Mouse (Mus musculus) brown adipose tissue, adult 24 weeks (tissue): ENCODE data around the gene Aqp8. TPM values are rescaled to one million over a fixed set of nuclear protein-coding genes. Genes with fewer than 3 reads are reported as not detected.

Experiments
- H3K27ac ChIP-seq: fragments of 200-500 bp; replicated peaks from 2 replicates; pipeline ENCODE4 v1.5.1; 2012; ENCODE audit warnings: low read depth, mild to moderate bottlenecking, low read length
- H3K4me1 ChIP-seq: fragments of 200-500 bp; 2 replicates; pipeline ENCODE4 v1.6.1; 2012; ENCODE audit warnings: low read length, mixed read lengths; ENCODE audit not compliant: control insufficient read depth, insufficient read depth, insufficient read length
- H3K4me3 ChIP-seq: fragments of 200-500 bp; 2 replicates; pipeline ENCODE4 v1.5.1; 2012; ENCODE audit warnings: low read depth, mild to moderate bottlenecking, low read length, moderate library complexity; ENCODE audit not compliant: insufficient read depth
- polyA plus RNA-seq: library from polyadenylated mRNA; stranded (reverse); fragments of >200 nt; gene quantifications from 2 replicates; pipeline ENCODE4 v1.2.4, GENCODE M21; 2012; ENCODE audit not compliant: missing spikeins, insufficient read depth, insufficient read length

Aqp8 gene
- not detected in 2 replicates for polyA plus RNA-seq

DNA sequence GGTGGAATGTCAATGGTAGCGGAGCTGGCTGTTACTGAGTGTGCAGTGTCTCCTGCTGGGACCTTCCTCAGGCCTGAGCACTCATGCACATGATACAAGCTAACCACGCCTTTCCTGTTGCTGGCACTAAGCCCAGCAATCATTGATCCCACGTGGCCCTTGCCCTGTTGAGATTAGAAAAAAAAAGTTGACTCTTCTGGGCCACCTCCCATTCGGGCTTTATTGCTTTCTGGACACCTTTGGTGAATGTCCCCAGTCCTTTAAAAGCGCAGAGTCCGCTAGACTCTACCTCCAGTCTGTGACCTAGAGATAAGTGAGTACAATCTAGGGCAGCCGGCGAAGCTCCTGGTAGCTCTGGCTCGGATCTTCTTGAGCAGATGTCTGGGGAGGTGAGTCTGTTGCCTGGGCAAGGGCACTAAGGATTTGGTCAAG, at the start of gene Aqp8:
Aqp8 (plus strand) TSS at position 222 of the 432 bp plus-strand sequence.
- no peaks in the 10 kb centered on the region for H3K4me1 ChIP-seq
- H3K27ac ChIP-seq: no peak within 1 kb of the TSS
- H3K4me3 ChIP-seq: no peak within 1 kb of the TSS

DNA sequence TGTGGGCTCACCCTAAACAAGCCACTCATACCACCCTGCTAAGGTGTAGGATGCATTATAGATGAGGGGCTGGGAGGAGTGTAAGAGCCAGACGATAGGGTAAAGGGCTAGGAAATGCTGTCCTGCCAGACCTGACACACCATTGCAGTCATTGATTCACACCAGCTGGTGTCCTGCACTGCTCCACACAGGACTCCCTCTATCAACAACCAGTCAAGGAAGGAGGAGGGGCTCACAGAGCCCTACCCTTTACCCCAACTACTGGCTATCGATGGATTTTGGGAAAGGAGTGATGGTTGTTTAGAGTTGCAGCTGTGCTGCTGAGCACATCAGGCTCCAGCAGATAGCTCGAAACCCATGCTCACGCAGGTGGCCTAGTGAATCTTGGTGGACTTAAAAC, 45.3 kb upstream of the Aqp8 start:
- H3K27ac ChIP-seq: no peak overlapping the region
- no peak overlapping the region for H3K4me3 ChIP-seq
- H3K4me1 ChIP-seq: no peaks in the 10 kb centered on the region

DNA sequence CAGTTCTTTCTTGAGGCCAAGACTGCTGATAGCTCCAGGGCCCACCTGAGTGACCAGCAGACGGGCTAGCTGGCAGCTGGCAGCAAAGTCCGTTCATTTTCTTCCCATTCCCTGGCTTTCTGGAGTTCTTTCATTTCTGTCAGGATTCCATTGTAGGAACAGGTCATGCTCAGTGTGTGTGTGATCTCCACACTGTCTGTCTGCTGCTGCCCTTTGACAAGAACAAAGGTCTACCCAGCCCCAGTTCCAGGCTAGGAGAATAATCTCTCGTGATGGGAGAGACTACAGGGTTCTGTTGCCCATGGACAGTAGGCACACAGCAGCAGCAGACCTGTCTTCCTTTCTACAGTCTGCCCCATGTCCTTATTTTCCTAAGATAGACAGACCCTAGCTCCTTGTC, 44.4 kb upstream of the Aqp8 start:
- Histone ChIP-seq H3K4me1 (no peaks in the 10 kb centered on the region), H3K27ac (no peak overlapping the region)

DNA sequence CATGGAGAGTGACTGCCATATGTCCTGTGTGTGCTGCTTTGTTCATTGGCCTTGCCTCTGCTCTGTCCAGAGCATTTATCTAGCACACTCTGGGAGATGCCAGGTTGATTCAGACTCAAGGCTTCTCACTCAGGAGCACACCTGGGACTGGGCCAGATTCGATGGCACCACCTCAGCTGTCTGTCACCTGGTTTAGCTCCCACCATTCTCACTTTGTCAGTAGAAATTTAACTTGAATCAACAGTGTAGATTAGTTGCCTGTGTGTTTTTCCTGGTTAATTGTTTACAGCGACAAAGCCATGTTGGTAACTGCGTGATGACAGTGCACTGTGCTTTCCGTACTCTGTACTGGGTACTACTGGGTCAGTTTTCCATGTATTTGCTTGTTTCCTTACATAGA, 42.1 kb upstream of the Aqp8 start:
- H3K4me1 ChIP-seq: no peaks in the 10 kb centered on the region
- H3K4me3 ChIP-seq: no peak overlapping the region
- H3K27ac ChIP-seq: no peak overlapping the region

More for the DNA sequence above, 44.4 kb upstream of the Aqp8 start:
- no peak overlapping the region for H3K4me3 ChIP-seq

DNA sequence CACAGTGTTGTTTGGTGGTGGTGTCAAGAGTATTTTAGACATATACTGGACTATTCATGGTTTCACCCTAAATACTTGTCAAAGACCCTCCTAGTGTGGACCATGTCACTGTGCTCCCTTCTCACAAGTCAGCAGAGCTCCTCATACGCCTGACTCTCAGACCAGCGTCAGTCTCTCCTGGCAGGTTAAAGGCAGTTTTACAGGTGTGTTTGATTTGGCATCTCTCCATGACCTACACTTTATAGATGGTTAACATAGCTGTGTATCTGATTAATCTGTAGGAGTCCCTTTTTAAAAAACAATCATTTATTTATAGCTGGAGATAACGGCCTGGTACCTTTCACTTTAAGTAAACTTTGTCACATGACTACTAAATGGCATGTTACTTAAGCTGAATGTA, 40.1 kb upstream of the Aqp8 start:
- Histone ChIP-seq H3K4me1 (no peaks in the 10 kb centered on the region), H3K27ac (no peak overlapping the region), H3K4me3 (no peak overlapping the region)

DNA sequence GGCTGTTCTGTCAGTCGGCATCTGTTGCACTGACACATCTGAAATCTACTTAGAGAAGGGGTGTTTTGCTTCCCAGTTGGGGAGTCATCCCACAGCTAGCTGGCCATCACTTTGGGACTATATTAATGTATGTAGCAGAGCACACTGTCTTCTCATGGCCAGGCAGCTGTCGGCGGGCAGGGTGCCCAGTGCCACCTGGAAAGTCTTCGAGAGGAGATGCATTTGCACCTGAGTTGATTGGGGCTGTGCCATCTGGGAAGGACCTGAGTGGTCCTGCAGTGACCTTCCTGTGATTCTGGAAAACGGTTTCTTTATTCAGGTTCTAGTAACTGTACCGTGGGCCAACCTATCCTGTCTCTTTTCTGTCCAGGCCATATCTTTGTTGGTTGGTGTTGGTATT, 37.8 kb upstream of the Aqp8 start:
- Histone ChIP-seq H3K4me3 (no peak overlapping the region), H3K4me1 (no peaks in the 10 kb centered on the region), H3K27ac (no peak overlapping the region)

DNA sequence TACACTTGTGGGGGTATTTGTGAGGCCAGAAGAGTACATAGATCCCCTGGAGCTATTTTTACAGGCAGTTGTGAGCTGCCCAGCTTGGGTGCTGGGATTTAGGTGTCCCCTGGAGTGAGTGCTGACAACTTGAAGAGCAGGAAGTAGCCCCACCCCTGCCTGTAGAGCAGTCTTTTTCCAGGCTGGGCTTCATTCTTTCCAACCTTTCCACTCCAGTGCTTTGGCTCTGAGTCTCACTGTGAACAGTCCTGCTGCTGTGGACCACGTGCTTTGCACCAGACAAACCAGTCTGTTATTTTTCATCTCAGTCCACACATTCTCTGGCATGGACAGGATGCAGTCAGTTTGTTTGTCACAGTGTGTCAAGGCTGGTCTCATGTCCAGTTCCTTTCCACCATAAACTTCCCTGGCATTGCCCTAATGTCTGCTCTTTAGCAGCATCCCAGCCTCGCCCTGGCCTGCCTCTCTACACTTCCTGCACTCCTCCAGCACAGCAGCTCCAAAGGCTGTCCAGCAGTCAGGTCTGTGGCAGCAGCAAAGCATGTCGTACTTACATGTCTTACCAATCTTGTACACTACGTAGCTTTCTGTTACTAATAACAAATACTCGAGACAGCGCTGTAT, 36.8 kb upstream of the Aqp8 start:
- Histone ChIP-seq H3K4me1 (peaks cover 3% of the 10 kb centered on the region), H3K27ac (no peak overlapping the region), H3K4me3 (no peak overlapping the region)

DNA sequence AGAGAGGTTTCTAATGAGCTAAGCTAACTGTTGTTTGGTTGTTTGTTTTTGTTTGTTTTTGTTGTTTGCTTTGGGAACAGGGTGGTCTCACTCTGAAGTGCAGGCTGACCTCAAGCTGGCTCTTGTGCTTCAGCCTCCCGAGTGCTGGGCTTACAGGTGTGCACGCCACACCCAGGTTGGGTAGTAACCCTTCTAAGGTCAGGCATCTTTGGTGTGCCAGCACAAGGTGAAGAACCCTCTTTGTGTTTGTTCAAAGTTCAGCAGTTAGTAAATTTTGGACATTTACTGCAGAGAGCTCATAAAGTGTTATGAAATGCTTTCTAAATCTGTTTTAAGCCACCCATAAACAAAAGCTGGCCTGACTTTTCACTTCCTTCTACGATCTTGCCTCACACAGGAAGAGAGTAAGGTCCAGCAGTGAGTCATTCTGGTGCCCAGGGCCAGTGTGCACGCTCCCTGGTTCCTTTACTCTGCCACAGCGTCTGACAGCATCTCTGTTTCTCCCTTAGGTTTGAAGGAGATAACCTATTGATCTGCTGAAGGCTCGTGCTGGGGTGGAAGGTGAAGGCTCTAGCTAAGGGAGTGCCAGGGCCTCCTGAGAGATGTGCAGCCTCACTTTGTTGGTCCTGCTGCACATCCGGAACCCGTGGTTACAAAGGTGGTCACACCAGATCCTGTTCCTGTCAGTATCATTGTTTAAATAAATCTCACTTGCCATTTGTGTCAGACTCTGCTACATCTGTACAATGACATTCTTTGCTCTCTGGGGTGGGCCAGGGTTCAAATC, 32.3 kb upstream of the Aqp8 start:
- H3K27ac ChIP-seq: peak overlapping the region; percentile 76
- H3K4me1 ChIP-seq: peaks cover 7% of the 10 kb centered on the region

DNA sequence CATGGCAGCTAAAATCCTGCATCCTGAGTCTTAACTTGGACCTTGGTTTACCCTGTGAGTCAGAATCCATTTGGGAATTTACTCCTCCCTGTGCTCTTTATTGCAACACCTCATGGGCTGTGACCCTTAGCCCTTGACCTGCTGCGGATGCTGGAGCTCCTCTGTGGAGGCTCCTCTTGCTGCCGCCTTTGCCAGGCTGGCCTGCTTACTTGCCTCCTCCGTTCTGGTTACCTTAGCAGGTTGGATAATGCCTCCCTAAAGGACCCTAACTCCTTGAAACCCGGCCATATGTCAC, 31.7 kb upstream of the Aqp8 start:
- H3K4me3 ChIP-seq: no peak overlapping the region
- peaks cover 7% of the 10 kb centered on the region for H3K4me1 ChIP-seq
- peak overlapping the region; percentile 26; the same call in 1 of the 2 replicates for H3K27ac ChIP-seq

More for the DNA sequence above, 32.3 kb upstream of the Aqp8 start:
- no peak overlapping the region for H3K4me3 ChIP-seq

DNA sequence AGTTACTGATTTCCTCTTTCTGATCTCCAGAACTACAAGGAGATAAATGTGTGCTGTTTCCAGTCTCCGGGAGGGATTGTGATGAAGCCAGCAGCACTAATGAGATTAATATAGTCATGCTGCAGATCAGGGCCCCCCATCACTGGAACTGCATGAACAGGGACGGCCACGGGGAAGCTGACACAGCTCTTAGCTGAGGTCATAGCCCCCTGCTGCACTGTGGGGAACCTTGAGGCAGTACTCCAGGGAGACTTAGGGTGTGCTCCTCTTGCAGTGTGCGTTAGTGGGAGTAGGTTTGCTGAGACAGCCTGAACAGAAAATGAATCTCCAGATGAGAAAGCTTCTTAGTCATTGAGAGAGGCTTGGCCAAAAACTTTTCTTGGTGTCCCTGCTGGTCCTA, 30.9 kb upstream of the Aqp8 start:
- H3K27ac ChIP-seq: no peak overlapping the region
- no peak overlapping the region for H3K4me3 ChIP-seq
- peaks cover 7% of the 10 kb centered on the region for H3K4me1 ChIP-seq

DNA sequence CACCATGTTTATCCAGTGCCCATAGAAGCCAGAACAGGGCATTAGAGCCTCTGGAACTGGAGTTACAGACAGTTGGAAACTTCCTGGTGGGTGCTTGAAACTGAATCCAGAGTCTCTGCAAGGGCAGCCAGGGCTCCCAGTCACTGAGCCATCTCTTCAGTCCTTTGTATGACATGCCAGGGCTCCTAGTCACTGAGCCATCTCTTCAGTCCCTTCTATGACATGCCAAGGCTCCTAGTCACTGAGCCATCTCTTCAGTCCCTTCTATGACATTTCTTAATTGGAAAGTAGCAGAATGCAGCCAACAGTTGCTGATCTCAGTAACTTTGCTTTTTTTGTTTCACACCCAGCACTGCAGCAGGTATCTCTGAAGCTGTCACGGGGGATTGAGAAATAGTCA, 20.0 kb upstream of the Aqp8 start:
- H3K27ac ChIP-seq: no peak overlapping the region
- no peak overlapping the region for H3K4me3 ChIP-seq
- no peaks in the 10 kb centered on the region for H3K4me1 ChIP-seq

DNA sequence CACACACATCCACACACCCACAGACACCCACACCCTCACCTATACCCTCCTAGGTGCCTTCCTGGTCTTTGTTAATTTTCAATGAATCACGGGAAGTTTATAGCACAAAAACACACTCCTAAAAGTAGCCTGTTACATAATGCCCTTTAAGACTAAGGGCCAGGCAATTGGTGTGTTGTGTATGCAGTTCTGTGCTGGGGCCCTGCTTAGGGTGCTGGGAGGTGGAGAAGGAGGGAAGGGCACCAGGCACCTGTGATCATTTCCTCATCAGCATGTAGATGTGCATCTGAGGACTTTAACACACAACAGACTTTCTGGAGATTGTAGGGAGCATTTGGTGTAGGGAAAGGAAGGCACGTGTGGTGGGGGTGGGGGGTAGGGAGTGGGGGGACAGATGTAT, 13.3 kb upstream of the Aqp8 start:
- H3K27ac ChIP-seq: no peak overlapping the region
- H3K4me1 ChIP-seq: no peaks in the 10 kb centered on the region
- no peak overlapping the region for H3K4me3 ChIP-seq

DNA sequence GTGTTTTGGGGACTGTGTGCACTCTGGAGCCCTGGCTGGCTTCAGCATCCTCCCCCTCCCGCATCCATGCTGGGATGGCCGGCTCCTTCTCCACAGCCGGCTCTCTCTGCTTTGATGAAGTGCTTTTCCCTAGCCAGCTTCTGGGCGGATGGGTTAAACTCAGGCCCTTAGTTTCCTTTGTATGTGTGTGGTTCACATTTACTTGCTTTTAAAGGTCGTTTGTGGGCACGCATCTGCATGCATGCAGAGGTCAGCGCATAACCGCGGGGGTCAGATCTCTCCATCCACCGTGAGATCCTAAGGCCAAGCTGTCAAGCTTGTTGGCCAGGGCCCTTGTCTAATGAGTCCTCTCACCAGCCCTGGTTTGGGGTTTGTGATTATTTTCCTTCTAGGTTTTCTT, 12.4 kb upstream of the Aqp8 start:
- no peaks in the 10 kb centered on the region for H3K4me1 ChIP-seq
- H3K27ac ChIP-seq: no peak overlapping the region
- no peak overlapping the region for H3K4me3 ChIP-seq

DNA sequence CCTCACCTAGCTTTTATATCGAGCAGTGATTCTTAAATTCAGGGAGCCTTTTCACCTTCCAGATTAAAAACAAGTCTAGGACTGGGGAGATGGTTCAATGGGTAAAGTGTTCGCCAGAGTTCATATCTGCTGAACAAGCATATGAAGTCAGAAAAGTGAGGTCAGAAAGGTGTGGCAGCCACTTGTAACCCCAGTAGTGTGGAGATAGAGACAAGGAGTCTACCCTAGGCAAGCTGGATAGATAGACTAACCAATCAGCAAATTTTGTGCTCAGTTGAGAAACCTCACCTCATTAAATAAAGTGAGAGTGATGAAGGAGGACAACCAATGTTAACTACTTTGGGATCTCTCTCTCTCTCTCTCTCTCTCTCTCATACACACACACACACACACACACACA, 11.6 kb upstream of the Aqp8 start:
- H3K4me3 ChIP-seq: no peak overlapping the region
- H3K4me1 ChIP-seq: no peaks in the 10 kb centered on the region
- no peak overlapping the region for H3K27ac ChIP-seq

DNA sequence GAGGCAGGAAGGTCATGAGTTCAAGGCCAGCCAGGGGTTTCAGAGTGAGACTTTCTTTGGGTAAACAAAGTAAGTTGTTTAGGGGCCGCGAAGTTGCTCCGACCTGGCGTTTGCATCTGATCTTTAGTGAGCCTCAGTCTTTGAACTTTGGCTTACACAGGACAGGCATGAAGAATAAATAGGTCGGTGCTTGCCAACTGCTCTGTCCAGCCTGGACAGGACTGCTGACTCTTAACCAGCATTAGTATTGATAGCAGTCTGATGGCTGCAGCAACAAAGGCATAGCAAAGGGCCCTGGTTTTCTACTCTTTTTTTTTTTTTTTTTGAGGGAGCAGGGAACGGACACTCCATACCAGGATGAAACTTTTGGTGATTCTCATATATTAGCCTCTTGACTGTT, 9.5 kb upstream of the Aqp8 start:
- H3K4me3 ChIP-seq: no peak overlapping the region
- no peak overlapping the region for H3K27ac ChIP-seq
- H3K4me1 ChIP-seq: no peaks in the 10 kb centered on the region

DNA sequence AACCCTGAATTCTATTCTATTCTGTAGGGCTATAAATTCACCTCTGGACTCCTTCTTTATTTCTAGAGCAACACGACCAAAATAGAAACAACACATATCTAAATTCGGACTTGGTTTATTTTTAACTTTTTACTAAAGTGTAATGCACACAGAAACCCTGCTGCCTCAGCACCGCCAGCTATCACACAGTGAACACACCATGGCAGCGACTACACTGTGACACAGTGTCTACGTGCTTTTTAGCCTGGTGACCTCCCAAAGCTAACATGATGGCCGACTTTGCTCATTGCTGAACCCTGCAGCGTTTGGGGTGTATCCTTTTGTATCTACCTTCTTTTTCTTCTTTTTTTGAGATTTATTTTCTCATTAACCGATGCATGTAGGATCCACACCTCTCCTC, 9.0 kb upstream of the Aqp8 start:
- Histone ChIP-seq H3K4me3 (no peak overlapping the region), H3K27ac (no peak overlapping the region)

More for the DNA sequence above, 9.0 kb upstream of the Aqp8 start:
- H3K4me1 ChIP-seq: no peaks in the 10 kb centered on the region
